8 mouse cellular contexts compared by ENCODE assay signal in the genomic region with DNA sequence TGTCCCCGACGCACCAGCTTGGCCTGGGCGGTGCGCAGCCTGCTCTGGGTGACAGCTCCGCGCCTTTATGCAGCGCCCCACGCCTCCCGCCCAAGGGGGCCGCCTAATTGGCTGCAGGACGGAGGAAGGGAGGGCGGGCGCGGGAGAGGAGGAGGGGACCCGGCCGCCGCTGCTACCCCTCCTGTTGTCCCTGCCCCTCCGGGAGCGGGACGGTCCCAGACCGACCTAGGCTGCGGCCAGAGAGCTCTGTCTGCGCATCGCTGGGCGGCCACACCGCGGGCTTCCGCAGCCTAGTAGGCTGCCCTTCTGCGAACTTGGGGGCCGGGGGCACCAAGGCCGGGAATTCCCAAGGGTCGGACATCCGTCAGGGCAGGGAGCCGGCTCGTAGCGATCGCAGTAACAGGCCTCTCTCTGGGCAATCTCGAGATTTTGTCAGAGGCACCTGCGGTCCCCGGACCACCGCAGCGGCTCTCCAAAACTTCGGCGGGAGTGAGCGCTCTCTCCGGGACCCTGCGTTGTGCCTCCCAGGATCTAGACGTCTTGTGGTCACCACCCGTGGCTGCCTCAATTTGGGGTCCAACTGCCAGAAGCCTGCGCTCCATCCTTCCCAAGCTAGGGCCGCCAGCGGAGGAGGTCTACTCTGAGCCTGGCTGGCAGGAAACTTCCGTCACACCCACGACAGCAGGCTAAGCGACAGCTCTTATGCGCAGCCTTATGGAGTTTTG. TPM values are rescaled to one million over a fixed set of nuclear protein-coding genes. Genes with fewer than 3 reads are reported as not detected.
DNase-seq lines count a peak whose midpoint lies in the region; ATAC-seq and TF ChIP-seq lines count a peak whose summit lies in the region.

A gene (minus strand): TSS at position 81 of the 725 bp plus-strand sequence.

- peak; percentile 14 for DNase-seq in kidney, adult 11 months
- DNase-seq in kidney, adult 8-10 months, result no peak
- peak; percentile 64 for DNase-seq in adrenal gland, postnatal 25 days
- peak; percentile 8 to 20 for DNase-seq in gastrocnemius, adult 8-10 months (ENCODE audit: low spot score in 2 of 2)
- no peak for DNase-seq in layer of hippocampus, adult 9-11 months

- ATAC-seq in hindbrain, embryonic 16.5 days, result peak; percentile 80
- ATAC-seq in liver, embryonic 15.5 days (ENCODE audit: insufficient read depth), result peak; percentile 52; the same call in 1 of the 2 replicates

- H3K4me3 ChIP-seq in hindbrain, embryonic 16.5 days (ENCODE audit: low read length), result peak within 1 kb of the TSS; percentile 38
- H3K4me3 ChIP-seq in liver, embryonic 15.5 days (replicated peaks), result peak within 1 kb of the TSS; percentile 40
- peak within 1 kb of the TSS; percentile 59 for H3K4me3 ChIP-seq in small intestine, adult 2 months (ENCODE audit: low read depth, low read length)

- H3K4me2 ChIP-seq in hindbrain, embryonic 16.5 days (ENCODE audit: low read length), result peak within 1 kb of the TSS; percentile 71
- peak within 1 kb of the TSS; percentile 57 for H3K4me2 ChIP-seq in liver, embryonic 15.5 days

- H3K4me1 ChIP-seq in hindbrain, embryonic 16.5 days (ENCODE audit: control insufficient read depth, insufficient read depth, low read depth, low read length), result peaks cover 12% of the 10 kb centered on the region
- H3K4me1 ChIP-seq in liver, embryonic 15.5 days (replicated peaks), result no peaks in the 10 kb centered on the region; the same call in 1 of the 2 replicates
- H3K4me1 ChIP-seq in small intestine, adult 2 months (ENCODE audit: control insufficient read depth, insufficient read depth, insufficient read length, low read length), result peaks cover 4% of the 10 kb centered on the region

- TF ChIP-seq POLR2A in small intestine, adult 2 months (IDR thresholded peaks at IDR 0.05; ENCODE audit: low read depth, low read length), result peak; percentile 50; the same call in 1 of the 2 replicates

- peaks cover 29% of the 10 kb centered on the region for H3K27me3 ChIP-seq in hindbrain, embryonic 16.5 days (replicated peaks; ENCODE audit: control insufficient read depth, insufficient read depth, low read length)
- H3K27me3 ChIP-seq in liver, embryonic 15.5 days, result peaks cover 65% of the 10 kb centered on the region
- H3K27me3 ChIP-seq in small intestine, adult 2 months (ENCODE audit: control insufficient read depth, insufficient read depth, low read length), result peaks cover 33% of the 10 kb centered on the region

- no peaks in the 10 kb centered on the region for H3K9me3 ChIP-seq in hindbrain, embryonic 16.5 days (ENCODE audit: control insufficient read depth, low read length)
- no peaks in the 10 kb centered on the region for H3K9me3 ChIP-seq in liver, embryonic 15.5 days (replicated peaks)

- H3K9ac ChIP-seq in hindbrain, embryonic 16.5 days (ENCODE audit: low read depth, low read length), result peak within 1 kb of the TSS; percentile 15; the same call in 1 of the 2 replicates
- no peak within 1 kb of the TSS for H3K9ac ChIP-seq in liver, embryonic 15.5 days

- under 1% methylated on average over 52 of the region's 56 CpGs for WGBS in hindbrain, embryonic 16.5 days
- WGBS in liver, embryonic 15.5 days (ENCODE audit: insufficient replicate concordance), result under 1% methylated on average over 55 of the region's 56 CpGs
- WGBS in small intestine, adult 2 months, result 1% methylated on average over 53 of the region's 56 CpGs

- H3K36me3 ChIP-seq in hindbrain, embryonic 16.5 days (ENCODE audit: control insufficient read depth, insufficient read depth, low read length), result no peaks in the 10 kb centered on the region
- no peaks in the 10 kb centered on the region for H3K36me3 ChIP-seq in liver, embryonic 15.5 days (replicated peaks)
- no peaks in the 10 kb centered on the region for H3K36me3 ChIP-seq in small intestine, adult 2 months (ENCODE audit: control insufficient read depth, insufficient read depth, low read length)

- no peak for TF ChIP-seq CTCF in small intestine, adult 2 months (IDR thresholded peaks at IDR 0.05; ENCODE audit: extremely low read depth, insufficient read length, insufficient replicate concordance, low read depth, low read length)

- no peak within 1 kb of the TSS for H3K27ac ChIP-seq in hindbrain, embryonic 16.5 days (ENCODE audit: low read depth, low read length)
- H3K27ac ChIP-seq in liver, embryonic 15.5 days (replicated peaks), result no peak within 1 kb of the TSS
- peak within 1 kb of the TSS; percentile 11; the same call in 1 of the 2 replicates for H3K27ac ChIP-seq in small intestine, adult 2 months (ENCODE audit: insufficient read depth, low read depth, low read length)

RNA-seq across cellular contexts. Expression of the gene that starts here (rescaled TPM):
- 6.1 and 10.9 TPM in 2 replicates for total RNA-seq in adrenal gland, postnatal 25 days (2021)
- 1 to 10 TPM in 3 of 4 experiments, under 1 TPM in 1; 0.63 to 1.6 (median 1.1) TPM for total RNA-seq in gastrocnemius, adult 8-10 months (2022)
- 2.5 and 3.2 TPM in 2 replicates for polyA plus RNA-seq in hindbrain, embryonic 16.5 days (2015; fragmentation: Nextera tagmentation; extraction: Ambion mirVana)
- 0.69 TPM in 2 replicates for polyA plus RNA-seq in liver, embryonic 15.5 days (2015; fragmentation: Nextera tagmentation; extraction: Ambion mirVana)
- 7.1 and 11.1 TPM in 2 replicates for polyA plus RNA-seq in small intestine, adult 2 months (2012; rRNA removed)

Comparison
In these comparisons a context has a peak if more than half of its experiments do, and no peak if none do; other contexts are left out.
1. DNase-seq: peak in kidney, adult 11 months (single experiment), adrenal gland, postnatal 25 days (single experiment) and gastrocnemius, adult 8-10 months (2 of 2); none in kidney, adult 8-10 months (0 of 2) and layer of hippocampus, adult 9-11 months (single experiment).
2. Peak in ATAC-seq, H3K4me3 ChIP-seq and H3K4me2 ChIP-seq in liver, embryonic 15.5 days; RNA of the gene not detected or under 1 TPM.
3. Peak in every context shown above with its lines, with median percentiles within 50 percentile points of each other: H3K4me3 ChIP-seq.